Mouse (Mus musculus): ENCODE measurements at regions not wholly inside any gene's neighbourhood (a gene's known extent, or its start where the extent isn't known, plus 50 kb on each side); places are given as distances from the start of the nearest gene placed in this dataset.

DNA sequence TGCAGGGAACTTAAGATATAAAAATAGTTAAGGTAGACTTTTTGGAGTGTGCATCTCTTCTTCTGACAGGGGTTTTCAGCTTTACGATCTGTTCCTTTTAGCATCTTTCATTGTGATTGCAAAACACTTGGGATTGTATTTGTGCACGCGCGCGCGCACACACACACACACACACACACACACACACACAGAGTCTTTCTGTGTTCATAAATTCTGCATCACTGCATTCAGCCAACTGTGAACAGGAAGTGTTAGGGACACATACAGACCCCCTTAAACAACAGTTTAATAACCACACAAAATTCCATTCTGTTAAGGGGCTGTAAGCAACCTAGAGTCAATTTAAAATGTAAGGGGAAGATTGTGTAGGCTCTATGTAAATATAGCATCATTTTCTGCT, 401.9 kb downstream of the Edem1 start:
- no peak for TF ChIP-seq SIN3A (IDR thresholded peaks at IDR 0.05; ENCODE audit: low read length)
- TF ChIP-seq RAD21 (IDR thresholded peaks at IDR 0.05; ENCODE audit: low read depth, low read length) = no peak
- TF ChIP-seq ELF1 (IDR thresholded peaks at IDR 0.05; ENCODE audit: low read depth, low read length) = no peak
- no peak for TF ChIP-seq CTCF (IDR thresholded peaks at IDR 0.05 in 2 of 3, conservative IDR thresholded peaks at IDR 0.05 in 1 of 3; ENCODE audit: control insufficient read depth in 1 of 3, insufficient read depth in 1 of 3, low read depth in 2 of 3, low read length in 3 of 3, poor library complexity in 1 of 3, severe bottlenecking in 1 of 3)
- no peak for TF ChIP-seq POLR2A (IDR thresholded peaks at IDR 0.05; ENCODE audit: control insufficient read depth in 1 of 2, insufficient read depth in 1 of 2, low read depth in 1 of 2, low read length in 2 of 2, poor library complexity in 1 of 2)
- TF ChIP-seq HCFC1 (IDR thresholded peaks at IDR 0.05; ENCODE audit: low read depth, low read length) = no peak
- TF ChIP-seq MAZ (IDR thresholded peaks at IDR 0.05; ENCODE audit: low read depth, low read length) = no peak
- no peak for TF ChIP-seq E2F4 (IDR thresholded peaks at IDR 0.05; ENCODE audit: borderline replicate concordance, low read depth, low read length)
- TF ChIP-seq ZC3H11A (IDR thresholded peaks at IDR 0.05; ENCODE audit: low read depth, low read length) = no peak
- TF ChIP-seq NELFE (IDR thresholded peaks at IDR 0.05; ENCODE audit: low read depth, low read length) = no peak
- TF ChIP-seq TAL1 (IDR thresholded peaks at IDR 0.05; ENCODE audit: low read length) = no peak
- no peak for TF ChIP-seq USF1 (IDR thresholded peaks at IDR 0.05; ENCODE audit: low read depth, low read length)
- TF ChIP-seq MYC (IDR thresholded peaks at IDR 0.05; ENCODE audit: low read depth, low read length) = no peak
- no peak for TF ChIP-seq EP300 (IDR thresholded peaks at IDR 0.05; ENCODE audit: low read depth in 1 of 2, low read length in 2 of 2)

All from MEL (cell line).